Mouse (Mus musculus): Measurements from ENCODE around the gene Slc29a4. TPM values are rescaled to one million over a fixed set of nuclear protein-coding genes. Genes with fewer than 3 reads are reported as not detected.

Slc29a4 gene
- total RNA-seq (2014; rRNA removed) (67.8 and 76.4 TPM in 2 replicates), polyA plus RNA-seq (2015; fragmentation: Nextera tagmentation; extraction: Ambion mirVana) (104 and 107 TPM in 2 replicates)

DNA sequence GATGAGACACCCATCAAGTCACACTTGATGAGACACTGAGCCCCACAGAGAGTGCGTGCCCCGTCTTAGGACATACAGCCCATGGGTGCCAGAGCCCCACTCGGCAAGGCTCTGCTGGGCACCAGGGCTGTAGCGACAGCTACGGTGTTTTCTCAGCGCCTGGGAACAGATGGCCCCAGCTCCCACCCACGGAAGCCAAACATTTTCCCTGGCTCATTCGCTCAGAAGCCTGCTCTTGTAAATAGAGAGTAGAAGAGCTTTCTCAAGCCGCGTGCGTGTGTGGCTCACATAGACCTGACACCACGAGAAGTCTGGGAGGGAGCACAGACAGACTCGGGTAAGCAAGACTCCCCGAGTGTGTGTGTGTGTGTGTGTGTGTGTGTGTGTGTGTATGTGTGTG is at the start of gene Slc29a4:
Gene Slc29a4 (plus strand): TSS at position 265 of the 400 bp plus-strand sequence.
- Histone ChIP-seq H3K36me3 (ENCODE audit: insufficient read depth) (no peaks in the 10 kb centered on the region), H3K4me2 (ENCODE audit: low read depth) (peak within 1 kb of the TSS; percentile 32), H3K4me3 (ENCODE audit: low read depth, low read length) (peak within 1 kb of the TSS; percentile 2; the same call in 1 of the 2 replicates), H3K27me3 (ENCODE audit: insufficient read depth, low read length) (no peaks in the 10 kb centered on the region), H3K4me1 (ENCODE audit: insufficient read depth) (peaks cover 5% of the 10 kb centered on the region), H3K9ac (0 out of 2 replicates have a peak within 1 kb of the TSS, but pooled peaks have one; percentile 18), H3K27ac (ENCODE audit: low read depth, low read length) (peak within 1 kb of the TSS; percentile 21; the same call in 1 of the 2 replicates), H3K9me3 (ENCODE audit: low read length) (no peaks in the 10 kb centered on the region)
- DNase-seq, result peak; percentile 84
- WGBS, result 30% methylated on average over 14 of the region's 14 CpGs
- ATAC-seq, result peak; percentile 86
- TF ChIP-seq CTCF (IDR thresholded peaks at IDR 0.05; ENCODE audit: low read depth), result no peak

DNA sequence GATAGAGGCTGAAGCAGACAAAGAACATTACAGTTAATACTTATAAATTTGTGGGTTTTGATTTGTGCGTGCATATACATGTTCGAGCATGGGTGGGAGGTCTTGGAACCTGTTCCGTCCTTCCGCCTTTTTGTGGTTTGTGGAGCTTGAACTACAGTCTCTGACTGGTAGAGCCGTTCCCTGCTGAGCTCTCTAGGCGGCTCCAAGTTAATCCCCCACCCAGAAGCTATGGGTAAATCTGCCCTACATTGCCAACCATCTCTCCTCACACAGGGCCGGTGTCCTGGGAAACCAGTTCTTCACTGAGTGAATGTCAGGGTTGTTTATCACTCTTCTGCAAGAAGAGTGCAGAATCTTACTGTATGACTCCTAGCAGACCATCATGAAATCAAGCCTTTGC is 44.1 kb upstream of the Slc29a4 start:
- Histone ChIP-seq H3K36me3 (ENCODE audit: insufficient read depth) (0 out of 2 replicates have a peak, but pooled peaks cover 6% of the 10 kb centered on the region), H3K4me3 (ENCODE audit: low read depth, low read length) (no peak overlapping the region), H3K27ac (ENCODE audit: low read depth, low read length) (no peak overlapping the region), H3K9me3 (ENCODE audit: low read length) (no peaks in the 10 kb centered on the region), H3K9ac (no peak overlapping the region), H3K4me1 (ENCODE audit: insufficient read depth) (no peaks in the 10 kb centered on the region), H3K4me2 (ENCODE audit: low read depth) (no peak overlapping the region), H3K27me3 (ENCODE audit: insufficient read depth, low read length) (no peaks in the 10 kb centered on the region)
- TF ChIP-seq CTCF (IDR thresholded peaks at IDR 0.05; ENCODE audit: low read depth), result no peak
- 75% methylated on average over 7 of the region's 7 CpGs for WGBS
- no peak for ATAC-seq
- no peak for DNase-seq

DNA sequence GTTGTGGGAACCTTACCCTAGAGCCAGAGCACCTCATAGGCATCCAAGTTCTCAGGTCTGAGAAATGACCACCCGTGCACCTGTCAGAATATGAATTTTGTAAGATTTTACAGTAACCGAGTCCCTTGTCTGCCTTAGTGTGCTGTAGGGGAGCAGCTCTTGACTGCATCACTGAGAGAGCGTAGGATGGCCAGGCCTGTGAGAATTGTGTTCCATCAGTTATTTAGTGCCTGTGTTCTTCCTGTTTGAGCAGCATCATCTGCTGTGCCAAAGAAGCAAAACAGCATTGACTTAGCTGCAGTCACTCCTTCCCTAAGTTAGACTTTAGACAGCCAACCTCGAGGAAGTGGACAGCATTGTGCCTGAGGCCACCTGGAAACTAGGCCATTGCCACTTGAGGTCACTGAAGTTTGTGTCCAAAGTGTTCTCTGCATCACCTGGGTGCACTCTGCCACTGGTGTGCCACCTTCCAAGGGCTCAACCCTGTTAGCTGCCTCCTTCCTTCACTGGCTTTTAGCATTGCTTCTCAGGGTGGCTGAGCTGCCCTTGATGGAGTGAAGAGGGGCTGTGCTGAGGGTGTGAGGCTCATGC is 42.8 kb upstream of the Slc29a4 start:
- no peak overlapping the region for H3K27ac ChIP-seq (ENCODE audit: low read depth, low read length)
- no peaks in the 10 kb centered on the region for H3K4me1 ChIP-seq (ENCODE audit: insufficient read depth)
- no peak for DNase-seq
- H3K4me2 ChIP-seq (ENCODE audit: low read depth), result no peak overlapping the region
- no peak for TF ChIP-seq CTCF (IDR thresholded peaks at IDR 0.05; ENCODE audit: low read depth)
- H3K4me3 ChIP-seq (ENCODE audit: low read depth, low read length), result no peak overlapping the region
- WGBS, result 86% methylated on average over 4 of the region's 4 CpGs
- H3K36me3 ChIP-seq (ENCODE audit: insufficient read depth), result 0 out of 2 replicates have a peak, but pooled peaks cover 6% of the 10 kb centered on the region
- H3K9ac ChIP-seq, result no peak overlapping the region
- H3K27me3 ChIP-seq (ENCODE audit: insufficient read depth, low read length), result no peaks in the 10 kb centered on the region
- ATAC-seq, result no peak
- H3K9me3 ChIP-seq (ENCODE audit: low read length), result no peaks in the 10 kb centered on the region

DNA sequence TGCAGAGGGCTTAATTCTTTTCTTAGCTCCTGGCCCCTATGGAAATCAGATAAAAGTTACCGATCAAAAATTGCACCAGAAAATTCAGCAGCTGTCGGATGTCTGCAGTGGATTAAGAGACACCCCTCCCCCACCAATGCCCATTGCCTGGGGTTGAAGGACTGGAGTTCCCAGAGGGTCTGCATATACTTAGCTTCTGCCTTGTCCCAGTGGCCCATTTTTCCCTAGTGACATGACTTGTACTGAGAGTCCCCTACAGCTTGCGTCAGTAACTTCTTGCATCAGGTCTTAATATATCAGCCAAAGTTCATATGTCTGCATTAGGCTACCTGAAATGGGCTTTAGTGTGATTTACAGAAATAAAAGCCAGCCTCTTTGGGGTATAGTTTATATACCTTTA is 41.9 kb upstream of the Slc29a4 start:
- Histone ChIP-seq H3K27me3 (ENCODE audit: insufficient read depth, low read length) (no peaks in the 10 kb centered on the region), H3K27ac (ENCODE audit: low read depth, low read length) (no peak overlapping the region), H3K4me3 (ENCODE audit: low read depth, low read length) (no peak overlapping the region), H3K4me1 (ENCODE audit: insufficient read depth) (no peaks in the 10 kb centered on the region), H3K9me3 (ENCODE audit: low read length) (no peaks in the 10 kb centered on the region), H3K36me3 (ENCODE audit: insufficient read depth) (0 out of 2 replicates have a peak, but pooled peaks cover 6% of the 10 kb centered on the region), H3K9ac (no peak overlapping the region), H3K4me2 (ENCODE audit: low read depth) (no peak overlapping the region)
- ATAC-seq, result no peak
- DNase-seq, result no peak
- no peak for TF ChIP-seq CTCF (IDR thresholded peaks at IDR 0.05; ENCODE audit: low read depth)
- 59% methylated on average over 3 of the region's 3 CpGs for WGBS

DNA sequence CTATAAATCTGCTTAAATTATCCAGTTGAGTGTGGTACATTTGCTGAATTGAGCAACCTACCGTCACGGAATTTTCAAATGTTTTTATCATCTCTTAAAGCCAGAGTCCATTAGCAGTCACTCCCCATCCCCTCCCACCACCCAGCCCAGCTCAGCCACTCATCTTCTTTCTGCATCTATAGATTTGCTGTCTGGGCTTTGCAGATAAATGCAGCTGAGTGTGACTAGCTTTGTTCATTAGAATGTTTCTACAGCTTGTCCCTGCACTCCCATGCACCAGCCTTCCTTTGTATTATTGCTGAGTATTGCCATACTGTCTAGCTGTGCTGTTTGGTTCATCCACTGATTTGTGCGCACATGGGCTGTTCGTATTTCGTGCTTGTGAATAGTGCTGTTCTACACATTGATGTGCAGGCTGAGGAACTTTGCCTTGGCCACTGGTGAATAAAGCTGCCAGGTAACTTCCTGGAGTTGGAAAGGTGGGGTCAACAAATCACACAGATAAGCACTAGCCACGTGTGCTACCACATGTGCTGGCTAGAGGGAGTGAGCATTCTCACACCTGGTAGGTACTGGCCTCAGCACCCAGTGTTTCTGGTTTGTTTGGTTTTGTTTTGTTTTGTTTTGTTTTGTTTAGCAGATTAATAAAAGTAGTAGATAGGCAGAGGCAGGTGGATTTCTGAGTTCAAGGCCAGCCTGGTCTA is 41.4 kb upstream of the Slc29a4 start:
- Histone ChIP-seq H3K4me2 (ENCODE audit: low read depth) (no peak overlapping the region), H3K27me3 (ENCODE audit: insufficient read depth, low read length) (no peaks in the 10 kb centered on the region), H3K4me3 (ENCODE audit: low read depth, low read length) (no peak overlapping the region), H3K36me3 (ENCODE audit: insufficient read depth) (peaks cover 9% of the 10 kb centered on the region), H3K4me1 (ENCODE audit: insufficient read depth) (no peaks in the 10 kb centered on the region), H3K9me3 (ENCODE audit: low read length) (no peaks in the 10 kb centered on the region), H3K27ac (ENCODE audit: low read depth, low read length) (no peak overlapping the region), H3K9ac (no peak overlapping the region)
- WGBS, result 83% methylated on average over 6 of the region's 6 CpGs
- TF ChIP-seq CTCF (IDR thresholded peaks at IDR 0.05; ENCODE audit: low read depth), result no peak
- DNase-seq, result no peak
- no peak for ATAC-seq

DNA sequence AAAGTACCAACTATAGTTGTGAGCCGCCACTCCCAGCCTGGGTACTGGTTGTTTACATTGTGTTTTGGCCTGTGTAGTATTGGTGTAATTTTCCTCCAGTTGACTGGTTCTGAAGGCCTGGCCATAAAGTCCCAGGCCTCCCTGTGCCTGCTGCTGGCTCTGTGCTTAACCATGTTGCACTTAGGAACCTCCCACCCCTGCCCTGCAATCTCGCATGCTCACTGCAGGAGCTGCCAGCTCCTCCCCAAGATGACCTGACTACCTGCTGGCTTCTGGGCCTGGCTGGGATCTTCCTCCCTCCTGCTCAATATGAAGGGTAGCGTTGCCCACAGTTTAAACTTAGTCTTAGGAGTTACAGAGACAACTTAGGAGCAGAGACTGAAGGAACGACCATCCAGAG is 40.0 kb upstream of the Slc29a4 start:
- WGBS, result 78% methylated on average over 4 of the region's 4 CpGs
- ATAC-seq (no peak), DNase-seq (no peak)
- Histone ChIP-seq H3K27ac (ENCODE audit: low read depth, low read length) (no peak overlapping the region), H3K4me3 (ENCODE audit: low read depth, low read length) (no peak overlapping the region), H3K27me3 (ENCODE audit: insufficient read depth, low read length) (no peaks in the 10 kb centered on the region), H3K4me2 (ENCODE audit: low read depth) (no peak overlapping the region), H3K4me1 (ENCODE audit: insufficient read depth) (no peaks in the 10 kb centered on the region), H3K36me3 (ENCODE audit: insufficient read depth) (peaks cover 16% of the 10 kb centered on the region), H3K9ac (no peak overlapping the region), H3K9me3 (ENCODE audit: low read length) (no peaks in the 10 kb centered on the region)
- no peak for TF ChIP-seq CTCF (IDR thresholded peaks at IDR 0.05; ENCODE audit: low read depth)

Data from forebrain, postnatal 0 days (tissue).